Mouse (Mus musculus) kidney, embryonic 15.5 days (tissue): ENCODE data around the gene Dmbx1. TPM values are rescaled to one million over a fixed set of nuclear protein-coding genes. Genes with fewer than 3 reads are reported as not detected.
A peak's percentile ranks its signal among the peaks of the same experiment; 100 is the strongest.

Experiments
- ATAC-seq: fragments of 200-750 bp; cut with Nextera tagmentation; replicated peaks from 2 replicates; pipeline ENCODE4 v1.8.0; 2017; ENCODE audit warnings: moderate TSS enrichment; ENCODE audit not compliant: low FRiP score
- H3K27ac ChIP-seq: fragments of 300-500 bp; sonication (generic); 2 replicates; pipeline ENCODE4 v1.5.1; 2015; ENCODE audit warnings: mild to moderate bottlenecking, inconsistent platforms
- H3K27me3 ChIP-seq: fragments of 300-500 bp; sonication (generic); 2 replicates; pipeline ENCODE4 v1.6.1; 2015; ENCODE audit warnings: inconsistent platforms
- H3K36me3 ChIP-seq: fragments of 300-500 bp; sonication (generic); 2 replicates; pipeline ENCODE4 v1.6.1; 2015; ENCODE audit warnings: inconsistent platforms
- H3K4me1 ChIP-seq: fragments of 300-500 bp; sonication (generic); 2 replicates; pipeline ENCODE4 v1.6.1; 2015; ENCODE audit warnings: inconsistent platforms
- H3K4me2 ChIP-seq: fragments of 300-500 bp; sonication (generic); 2 replicates; pipeline ENCODE4 v1.6.1; 2015; ENCODE audit warnings: moderate library complexity, mild to moderate bottlenecking, inconsistent platforms
- H3K4me3 ChIP-seq: fragments of 300-500 bp; sonication (generic); replicated peaks from 2 replicates; pipeline ENCODE4 v1.5.1; 2015; ENCODE audit warnings: mild to moderate bottlenecking, inconsistent platforms
- H3K9ac ChIP-seq: fragments of 300-500 bp; sonication (generic); 2 replicates; pipeline ENCODE4 v1.6.1; 2015; ENCODE audit warnings: mild to moderate bottlenecking, inconsistent platforms
- H3K9me3 ChIP-seq: fragments of 300-500 bp; sonication (generic); replicated peaks from 2 replicates; pipeline ENCODE4 v1.6.1; 2016; ENCODE audit warnings: inconsistent platforms
- WGBS: fragments of 180-500 bp; shearing (Covaris S2); methylation state at CpG from one replicate; pipeline ENCODE4 v1.1.7; 2015; ENCODE audit warnings: mixed read lengths; 5-methylcytosine and 5-hydroxymethylcytosine counted together
- polyA plus RNA-seq: library from polyadenylated mRNA; unstranded; fragments of >200 nt; fragmentation: Nextera tagmentation; extraction: Ambion mirVana; gene quantifications from 2 replicates; pipeline ENCODE4 v1.2.1, GENCODE M21; 2015

Dmbx1 gene
- polyA plus RNA-seq, 1 experiment from 2014 or later = not detected

- 81% methylated on average over 3 of the region's 3 CpGs for WGBS
- Histone ChIP-seq H3K4me1 (peaks cover 9% of the 10 kb centered on the region; the same call in 1 of the 2 replicates), H3K9ac (no peak overlapping the region), H3K4me3 (no peak overlapping the region), H3K9me3 (no peaks in the 10 kb centered on the region), H3K4me2 (no peak overlapping the region), H3K27ac (no peak overlapping the region), H3K36me3 (no peaks in the 10 kb centered on the region), H3K27me3 (peaks cover 90% of the 10 kb centered on the region)
- no peak for ATAC-seq
These were observed 32.9 kb downstream of the Dmbx1 start for GRCm38 (mm10) chr4:115906791-115907190.

GRCm38 (mm10) chr4:115905701-115906100, 34.0 kb downstream of the Dmbx1 start:
- 16% methylated on average over 7 of the region's 7 CpGs for whole genome bisulfite sequencing
- no peak overlapping the region for H3K9ac ChIP-seq
- H3K36me3 ChIP-seq = no peaks in the 10 kb centered on the region
- H3K9me3 ChIP-seq = no peaks in the 10 kb centered on the region
- 0 out of 2 replicates have a peak, but pooled peaks cover 6% of the 10 kb centered on the region for H3K4me1 ChIP-seq
- ATAC-seq = no peak
- H3K4me3 ChIP-seq = no peak overlapping the region
- H3K27me3 ChIP-seq = peaks cover 90% of the 10 kb centered on the region
- H3K27ac ChIP-seq = no peak overlapping the region
- no peak overlapping the region for H3K4me2 ChIP-seq

- Histone ChIP-seq H3K4me3 (no peak overlapping the region), H3K4me2 (no peak overlapping the region), H3K36me3 (no peaks in the 10 kb centered on the region), H3K27ac (no peak overlapping the region), H3K27me3 (peaks cover 94% of the 10 kb centered on the region), H3K4me1 (0 out of 2 replicates have a peak, but pooled peaks cover 6% of the 10 kb centered on the region), H3K9ac (no peak overlapping the region), H3K9me3 (no peaks in the 10 kb centered on the region)
- ATAC-seq = peak; percentile 72
- 2% methylated on average over 12 of the region's 12 CpGs for WGBS
These were observed 35.4 kb downstream of the Dmbx1 start for GRCm38 (mm10) chr4:115904375-115904774.

- H3K36me3 ChIP-seq = no peaks in the 10 kb centered on the region
- no peak overlapping the region for H3K4me3 ChIP-seq
- no peak overlapping the region for H3K27ac ChIP-seq
- no peak overlapping the region for H3K4me2 ChIP-seq
- no peak for ATAC-seq
- no peaks in the 10 kb centered on the region for H3K9me3 ChIP-seq
- WGBS = 19% methylated on average over 5 of the region's 5 CpGs
- peaks cover 11% of the 10 kb centered on the region for H3K4me1 ChIP-seq
- peaks cover 94% of the 10 kb centered on the region for H3K27me3 ChIP-seq
- H3K9ac ChIP-seq = no peak overlapping the region
These were observed 36.9 kb downstream of the Dmbx1 start for GRCm38 (mm10) chr4:115902816-115903215.

- peaks cover 81% of the 10 kb centered on the region for H3K27me3 ChIP-seq
These were observed 41.7 kb downstream of the Dmbx1 start for GRCm38 (mm10) chr4:115897901-115898631.

GRCm38 (mm10) chr4:115894281-115894680, 45.4 kb downstream of the Dmbx1 start:
- Histone ChIP-seq H3K4me1 (peaks cover 20% of the 10 kb centered on the region), H3K27ac (no peak overlapping the region), H3K9me3 (no peaks in the 10 kb centered on the region), H3K27me3 (peaks cover 81% of the 10 kb centered on the region), H3K36me3 (no peaks in the 10 kb centered on the region), H3K4me3 (no peak overlapping the region), H3K4me2 (no peak overlapping the region), H3K9ac (no peak overlapping the region)
- ATAC-seq = no peak
- 23% methylated on average over 3 of the region's 3 CpGs for WGBS

More at GRCm38 (mm10) chr4:115897901-115898631, 41.7 kb downstream of the Dmbx1 start:
- Histone ChIP-seq H3K4me3 (peak overlapping the region; percentile 46), H3K4me1 (peaks cover 9% of the 10 kb centered on the region), H3K9me3 (no peaks in the 10 kb centered on the region), H3K36me3 (no peaks in the 10 kb centered on the region), H3K4me2 (peak overlapping the region; percentile 89), H3K27ac (no peak overlapping the region), H3K9ac (peak overlapping the region; percentile 29)
- ATAC-seq = peak; percentile 61
- WGBS = under 1% methylated on average over 56 of the region's 56 CpGs

- no peaks in the 10 kb centered on the region for H3K36me3 ChIP-seq
- H3K4me1 ChIP-seq = peaks cover 11% of the 10 kb centered on the region
- no peak within 1 kb of the TSS for H3K27ac ChIP-seq
- under 1% methylated on average over 31 of the region's 31 CpGs for WGBS
- no peak within 1 kb of the TSS for H3K9ac ChIP-seq
- H3K4me3 ChIP-seq = peak within 1 kb of the TSS; percentile 36
- H3K4me2 ChIP-seq = peak within 1 kb of the TSS; percentile 70
- peaks cover 56% of the 10 kb centered on the region for H3K27me3 ChIP-seq
- H3K9me3 ChIP-seq = no peaks in the 10 kb centered on the region
- ATAC-seq = 0 out of 2 replicates have a peak, but pooled peaks have one; percentile 49
These were observed 49.2 kb downstream of the Dmbx1 start, which contains the start of gene 6430628N08Rik for GRCm38 (mm10) chr4:115890553-115890952. TSS of gene 6430628N08Rik (plus strand) at chr4:115890665.

GRCm38 (mm10) chr4:115890066-115890465, 49.7 kb downstream of the Dmbx1 start:
- ATAC-seq = peak; percentile 38; the same call in 1 of the 2 replicates
- Histone ChIP-seq H3K27ac (no peak overlapping the region), H3K4me2 (peak overlapping the region; percentile 70), H3K27me3 (peaks cover 51% of the 10 kb centered on the region), H3K4me3 (peak overlapping the region; percentile 36), H3K9me3 (no peaks in the 10 kb centered on the region), H3K36me3 (no peaks in the 10 kb centered on the region), H3K4me1 (peaks cover 11% of the 10 kb centered on the region), H3K9ac (no peak overlapping the region)
- WGBS = 7% methylated on average over 6 of the region's 6 CpGs

GRCm38 (mm10) chr4:115886875-115887274, 52.9 kb downstream of the Dmbx1 start:
- Histone ChIP-seq H3K9ac (no peak overlapping the region), H3K36me3 (no peaks in the 10 kb centered on the region), H3K4me3 (no peak overlapping the region), H3K27ac (no peak overlapping the region), H3K4me2 (no peak overlapping the region), H3K9me3 (no peaks in the 10 kb centered on the region), H3K4me1 (peaks cover 11% of the 10 kb centered on the region), H3K27me3 (peaks cover 37% of the 10 kb centered on the region)
- no peak for ATAC-seq
- 13% methylated on average over 1 of the region's 1 CpGs for WGBS

- Histone ChIP-seq H3K9ac (no peak overlapping the region), H3K4me2 (no peak overlapping the region), H3K27me3 (peaks cover 26% of the 10 kb centered on the region), H3K9me3 (no peaks in the 10 kb centered on the region), H3K36me3 (no peaks in the 10 kb centered on the region), H3K4me3 (no peak overlapping the region), H3K27ac (no peak overlapping the region), H3K4me1 (peaks cover 10% of the 10 kb centered on the region)
- WGBS = 71% methylated on average over 3 of the region's 3 CpGs
- no peak for ATAC-seq
These were observed 53.9 kb downstream of the Dmbx1 start for GRCm38 (mm10) chr4:115885846-115886245.

GRCm38 (mm10) chr4:115884022-115884421, 55.7 kb downstream of the Dmbx1 start, which contains the start of gene Kncn:
TSS of gene Kncn (plus strand) at chr4:115884400.
- no peak within 1 kb of the TSS for H3K4me3 ChIP-seq
- no peak within 1 kb of the TSS for H3K4me2 ChIP-seq
- no peaks in the 10 kb centered on the region for H3K9me3 ChIP-seq
- no peaks in the 10 kb centered on the region for H3K4me1 ChIP-seq
- no peaks in the 10 kb centered on the region for H3K36me3 ChIP-seq
- ATAC-seq = 0 out of 2 replicates have a peak, but pooled peaks have one; percentile 40
- no peak within 1 kb of the TSS for H3K27ac ChIP-seq
- H3K9ac ChIP-seq = no peak within 1 kb of the TSS
- peaks cover 17% of the 10 kb centered on the region; the same call in 1 of the 2 replicates for H3K27me3 ChIP-seq
- 65% methylated on average over 6 of the region's 6 CpGs for WGBS

GRCm38 (mm10) chr4:115882195-115882594, 57.5 kb downstream of the Dmbx1 start:
- no peak for ATAC-seq
- H3K9ac ChIP-seq = no peak overlapping the region
- WGBS = 53% methylated on average over 4 of the region's 4 CpGs

More at GRCm38 (mm10) chr4:115882195-115882594, 57.5 kb downstream of the Dmbx1 start:
- Histone ChIP-seq H3K27me3 (0 out of 2 replicates have a peak, but pooled peaks cover 18% of the 10 kb centered on the region), H3K4me3 (no peak overlapping the region), H3K9me3 (no peaks in the 10 kb centered on the region), H3K27ac (no peak overlapping the region), H3K36me3 (no peaks in the 10 kb centered on the region), H3K4me1 (peaks cover 9% of the 10 kb centered on the region), H3K4me2 (no peak overlapping the region)
